Mouse (Mus musculus) gastrocnemius, postnatal 14 days (tissue): ENCODE results near the gene Rab44. TPM values are rescaled to one million over a fixed set of nuclear protein-coding genes. Genes with fewer than 3 reads are reported as not detected.
A peak's percentile ranks its signal among the peaks of the same experiment; 100 is the strongest.
"Not testable (repeated sequence)": the region's sequence is repeated elsewhere in the genome, so short reads cannot be mapped to it uniquely, and the experiment has no call there.

Experiments
- DNase-seq: peaks from one replicate; pipeline ENCODE4 v3.0.0; 2021; ENCODE audit warnings: mixed read lengths
- intact Hi-C: fragments of 180-260 bp; cut with DNase I; formaldehyde crosslinking; loops from one replicate; pipeline ENCODE4 v1.15.1; 2025; ENCODE audit warnings: low total_unique reads
- long read RNA-seq, 2 experiments: library from polyadenylated mRNA; stranded (forward); transcript quantifications; one replicate each; pipeline ENCODE4 v2.0.0; 2021
- total RNA-seq, 2 experiments: library from RNA; stranded (reverse); gene quantifications; 2 replicates each; pipeline ENCODE4 v1.2.3; 2021

The Rab44 gene
- 1 to 10 TPM; 1.2 to 1.6 TPM for total RNA-seq
- long read RNA-seq, experiment 1, partial matches to known transcripts = 0 of 1 reads
- long read RNA-seq, experiment 1, other reads (novel, unspliced or antisense) = 1 of 1 reads
- long read RNA-seq, experiment 2, partial matches to known transcripts = 0 of 1 reads
- long read RNA-seq, experiment 2, other reads (novel, unspliced or antisense) = 1 of 1 reads

DNA sequence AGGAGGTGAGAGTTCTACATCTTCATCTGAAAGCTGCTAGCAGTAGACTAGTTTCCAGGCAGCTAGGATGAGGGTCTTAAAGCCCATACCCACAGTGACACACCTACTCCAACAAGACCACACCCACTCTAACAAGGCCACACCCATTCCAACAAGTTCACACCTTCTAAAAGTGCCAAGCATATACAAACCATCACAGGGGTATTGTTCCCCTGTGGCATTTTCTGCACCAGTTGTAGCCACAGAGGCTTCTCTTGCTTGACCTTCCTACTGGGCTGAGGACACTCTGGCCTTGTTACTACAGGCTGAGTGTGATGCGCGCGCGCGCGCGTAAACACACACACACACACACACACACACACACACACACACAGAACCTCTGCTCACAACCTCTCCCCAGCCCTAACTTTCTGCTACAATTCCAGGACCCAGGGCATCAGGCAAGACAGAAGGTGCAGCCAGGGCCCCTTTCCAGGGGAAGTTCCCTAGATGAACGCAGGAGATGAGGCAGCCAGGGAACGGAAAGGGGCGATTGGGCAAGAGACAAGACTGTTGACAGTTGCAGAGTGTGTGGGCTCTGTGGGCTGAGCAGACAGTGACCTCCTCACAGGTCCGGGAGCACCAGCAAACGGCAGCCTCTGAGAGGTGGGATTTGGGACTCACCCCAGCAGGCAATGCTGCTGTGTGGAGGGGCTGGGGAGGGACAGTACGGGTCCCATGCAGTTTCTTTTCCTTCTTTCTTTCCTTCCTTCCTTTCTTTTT is at the start of gene Rab44:
TSS of gene Rab44 (plus strand) at position 555 of the 762 bp plus-strand sequence.
- no peak for DNase-seq
- intact Hi-C loops = loop anchor here (5.0 kb wide), 1 partner anchor 39 kb away; no protein-coding TSS in a partner anchor

DNA sequence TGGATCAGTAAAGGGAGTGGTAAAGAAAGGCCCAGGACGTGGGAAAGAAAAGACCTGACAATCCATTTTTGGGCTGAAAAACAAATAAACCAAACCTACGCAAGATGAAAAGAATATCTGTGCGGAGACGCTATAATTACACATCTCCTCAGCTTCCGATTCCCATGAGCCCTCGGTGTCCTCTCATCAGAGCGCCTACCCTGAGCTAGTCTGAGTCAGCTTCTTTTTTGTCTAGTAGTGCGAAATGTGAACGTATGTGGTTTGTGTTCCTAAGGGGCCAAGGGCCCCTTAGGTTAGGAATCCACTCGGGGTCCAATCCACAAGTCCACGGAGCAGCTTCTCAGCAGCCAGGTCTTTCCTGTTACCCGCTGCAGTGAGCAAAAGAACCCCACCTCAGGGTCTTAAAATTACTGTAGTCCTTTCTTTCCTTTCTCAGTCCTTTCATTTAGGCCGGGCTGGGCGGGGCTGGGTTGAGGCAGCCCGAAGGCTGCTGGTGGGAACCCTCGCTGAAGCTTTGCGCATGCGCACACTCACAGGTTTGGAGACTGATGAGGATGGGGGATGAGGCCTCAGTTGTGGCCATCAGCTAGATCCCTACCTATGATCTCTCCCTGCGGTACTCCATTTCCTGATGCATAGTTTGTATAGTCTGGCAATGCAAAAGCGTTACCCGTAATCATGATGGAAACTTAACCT is 48.6 kb upstream of the Rab44 start:
- no peak for DNase-seq
- intact Hi-C loops = no loop called here

DNA sequence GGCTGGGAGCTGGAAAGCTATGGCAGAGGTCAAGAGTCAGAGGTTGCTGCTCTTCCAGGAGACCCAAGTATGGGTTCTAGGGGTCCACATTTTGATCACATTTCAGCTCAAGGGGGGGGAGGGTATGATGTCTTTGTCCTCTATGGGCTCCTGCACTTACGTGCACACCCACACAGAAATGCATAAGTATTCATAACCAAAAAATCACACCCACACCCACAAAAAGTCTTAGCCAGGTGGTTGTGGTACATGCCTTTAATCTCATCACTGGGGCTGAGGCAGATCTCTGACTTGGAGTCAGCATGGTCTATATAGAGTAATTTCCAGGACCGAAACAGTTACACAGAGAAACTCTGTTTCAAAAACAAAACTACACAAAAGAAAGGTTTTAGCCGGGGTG is 48.0 kb upstream of the Rab44 start:
- intact Hi-C loops = no loop called here
- DNase-seq = no peak

DNA sequence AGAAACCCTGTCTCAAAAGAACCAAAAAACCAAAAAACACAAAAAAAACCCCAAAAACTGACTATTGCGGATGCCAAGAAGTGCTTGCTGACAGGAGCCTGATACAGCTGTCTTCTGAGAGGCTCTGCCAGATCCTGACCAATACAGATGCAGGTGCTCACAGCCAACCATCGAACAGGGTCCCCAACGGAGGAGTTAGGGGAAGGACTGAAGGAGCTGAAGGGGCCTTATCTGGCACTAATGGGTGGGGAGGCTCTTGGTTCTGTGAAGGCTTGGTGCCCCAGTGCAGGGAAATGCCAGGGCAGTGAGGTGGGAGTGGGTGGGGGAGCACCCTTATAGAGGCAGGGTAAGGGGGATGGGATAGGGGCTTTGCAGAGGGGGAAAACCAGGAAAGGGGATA is 46.5 kb upstream of the Rab44 start:
- intact Hi-C loops, DNase-seq: not testable (repeated sequence)

DNA sequence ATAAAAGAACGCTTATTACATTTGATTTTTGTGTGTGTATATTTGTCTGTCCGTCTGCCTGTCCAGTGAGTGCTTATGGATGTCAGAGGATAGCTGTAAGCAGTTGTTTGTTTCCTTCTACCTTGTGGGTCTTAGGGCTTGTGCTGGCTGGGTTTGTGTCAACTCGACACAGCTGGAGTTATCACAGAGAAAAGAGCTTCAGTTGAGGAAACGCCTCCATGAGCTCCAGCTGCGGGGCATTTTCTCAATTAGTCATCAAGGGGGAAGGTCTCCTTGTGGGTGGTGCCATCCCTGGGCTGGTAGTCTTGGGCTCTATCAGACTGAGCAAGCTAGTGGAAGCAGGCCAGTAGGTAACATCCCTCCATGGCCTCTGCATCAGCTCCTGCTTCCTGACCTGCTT is 46.1 kb upstream of the Rab44 start:
- intact Hi-C loops = no loop called here
- DNase-seq = no peak

DNA sequence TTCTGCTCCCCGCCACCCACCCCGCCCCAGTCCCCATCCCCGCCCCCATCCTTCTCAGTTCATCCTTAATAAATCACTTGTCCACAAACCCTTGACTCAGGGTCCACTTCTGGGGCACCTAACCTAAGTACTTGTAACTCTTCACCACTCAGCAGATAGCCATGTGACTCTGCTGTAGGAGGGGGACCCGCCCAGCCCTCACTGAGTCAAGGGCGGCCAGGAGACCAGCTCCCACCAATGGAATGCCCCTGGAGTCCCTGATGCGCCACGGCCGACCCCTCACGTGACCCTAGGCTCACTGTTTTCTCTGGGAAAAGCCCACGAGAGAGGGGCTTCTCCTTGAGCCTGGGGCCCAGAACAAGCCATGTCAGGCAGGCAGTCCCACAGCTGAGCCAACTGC is 44.9 kb upstream of the Rab44 start:
- no peak for DNase-seq
- intact Hi-C loops = no loop called here

DNA sequence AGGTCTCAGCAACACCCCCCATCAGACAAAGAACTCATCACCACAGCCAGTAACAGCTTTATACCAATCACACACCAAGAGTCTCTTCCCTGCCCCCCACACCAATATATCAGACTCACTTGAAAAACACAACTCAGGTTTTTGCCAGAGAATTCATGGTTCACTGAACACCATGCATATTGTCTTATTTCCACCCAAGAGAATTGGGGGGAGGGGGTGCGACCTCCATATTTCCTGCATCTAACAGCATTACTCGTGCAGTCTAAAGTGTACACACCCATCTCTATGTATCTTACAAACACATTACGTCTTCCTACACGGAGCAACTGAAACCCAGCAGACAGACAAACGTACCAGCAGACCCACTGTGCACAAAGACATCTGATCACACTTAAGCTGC is 42.1 kb upstream of the Rab44 start:
- DNase-seq = no peak
- intact Hi-C loops = no loop called here

DNA sequence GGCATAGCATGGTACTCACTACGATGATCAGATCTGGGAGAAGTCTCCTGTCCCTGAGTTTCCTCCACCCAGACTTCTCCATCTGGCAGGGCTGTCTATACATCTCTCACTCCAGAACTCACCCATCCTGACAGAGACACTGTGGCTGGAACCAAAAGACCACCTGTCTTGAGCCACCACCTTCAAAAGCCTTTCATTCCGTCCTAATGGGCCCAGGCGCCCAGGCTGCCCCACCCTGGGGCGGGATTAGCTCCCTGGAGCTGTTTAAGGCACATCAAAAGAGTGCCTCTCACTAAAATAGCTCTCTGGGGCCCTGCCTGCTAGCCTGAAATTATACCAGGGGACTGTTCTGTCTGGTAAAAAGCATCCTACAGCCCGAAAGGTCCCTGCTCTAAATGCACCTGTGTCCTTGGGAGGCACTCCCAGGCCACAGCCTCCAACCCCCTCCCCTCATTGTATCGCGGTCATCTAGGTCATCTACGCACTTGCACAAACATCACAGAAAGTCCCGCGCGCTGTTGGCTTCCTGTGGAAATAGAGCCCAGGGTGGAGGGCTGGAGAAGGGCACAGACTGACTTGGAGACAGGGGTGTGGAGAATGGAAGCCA is 41.1 kb upstream of the Rab44 start:
- intact Hi-C loops = no loop called here
- DNase-seq = no peak

GRCm38 (mm10) chr17:29073313-29073712 is 40.6 kb upstream of the Rab44 start:
- intact Hi-C loops = no loop called here
- DNase-seq = no peak

DNA sequence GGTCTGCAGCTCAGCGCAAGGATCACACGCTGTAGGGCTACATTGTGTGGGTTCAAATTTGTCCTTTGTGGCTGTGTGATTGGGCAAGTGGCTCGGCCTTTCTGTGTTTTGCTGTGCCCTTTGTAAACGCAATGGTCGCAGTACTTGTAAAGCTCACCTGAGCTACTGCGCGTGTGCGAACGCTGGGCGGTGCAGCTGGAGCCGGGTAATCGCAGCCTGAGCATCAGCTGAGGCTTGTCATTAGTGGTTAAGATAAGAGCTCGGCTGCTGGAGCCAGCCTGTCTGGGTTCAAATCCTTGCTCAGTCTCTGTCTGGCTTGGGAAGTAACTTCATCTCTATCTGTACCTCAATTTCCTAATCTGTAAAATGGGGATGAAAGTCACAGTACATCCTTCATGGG is 39.9 kb upstream of the Rab44 start:
- intact Hi-C loops = no loop called here
- no peak for DNase-seq

DNA sequence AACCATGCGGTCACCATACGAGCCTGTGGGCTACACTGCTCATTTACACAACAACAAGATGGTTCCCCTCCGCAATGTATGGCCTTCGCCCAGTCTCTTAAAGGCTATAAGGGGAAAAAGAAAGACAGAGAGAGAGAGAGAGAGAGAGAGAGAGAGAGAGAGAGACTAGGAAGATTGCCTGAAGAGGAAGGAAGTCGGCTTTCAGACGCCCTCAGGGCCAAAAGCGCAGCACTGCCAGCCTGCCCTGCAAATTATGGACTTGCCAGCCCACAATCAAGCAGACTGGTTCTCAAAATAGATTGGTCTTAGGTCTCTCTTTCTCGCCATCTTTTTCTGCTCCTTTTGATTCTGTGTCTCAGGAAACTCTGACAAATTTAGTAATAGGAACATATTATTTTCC is 37.7 kb upstream of the Rab44 start:
- intact Hi-C loops = no loop called here
- no peak for DNase-seq

DNA sequence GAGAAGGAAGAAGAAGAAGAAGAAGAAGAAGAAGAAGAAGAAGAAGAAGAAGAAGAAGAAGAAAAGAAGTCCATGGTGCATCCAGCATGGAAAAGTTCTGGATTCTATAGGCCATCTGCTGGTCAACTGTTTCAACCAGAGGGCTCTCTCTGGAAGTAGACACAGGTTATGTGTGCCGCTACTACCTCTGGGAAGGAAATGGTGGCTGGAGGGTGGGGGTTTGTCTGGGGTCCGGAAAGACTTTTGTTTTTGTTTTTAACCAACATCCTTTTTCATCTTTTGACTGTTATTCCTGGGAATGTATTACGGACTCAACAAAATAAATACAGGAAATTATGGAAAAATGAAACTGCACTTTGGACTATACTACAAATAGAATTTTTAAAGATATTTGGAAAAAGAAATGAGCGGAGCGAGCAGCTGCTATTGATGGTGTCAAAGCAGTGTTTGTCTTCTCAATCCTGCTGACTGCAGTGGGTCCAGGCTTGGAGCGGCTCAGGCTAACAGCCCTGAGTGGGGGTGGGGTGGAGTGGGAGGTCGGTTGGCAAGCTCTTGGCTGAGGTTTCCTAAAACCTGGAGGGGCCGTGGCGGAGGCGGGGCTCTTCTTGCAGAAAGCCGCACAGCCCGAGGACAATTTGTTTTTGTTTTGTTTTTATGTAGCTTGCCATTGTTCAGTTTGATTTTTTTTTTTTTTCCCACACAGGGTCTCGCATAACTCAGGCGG is 36.0 kb upstream of the Rab44 start:
- peak; percentile 67 for DNase-seq
- intact Hi-C loops = no loop called here

- DNase-seq = peak; percentile 85
- intact Hi-C loops = no loop called here
Measured at GRCm38 (mm10) chr17:29078519-29079383, 35.2 kb upstream of the Rab44 start.

GRCm38 (mm10) chr17:29080758-29081617 is 33.0 kb upstream of the Rab44 start:
- DNase-seq = no peak
- intact Hi-C loops = no loop called here

DNA sequence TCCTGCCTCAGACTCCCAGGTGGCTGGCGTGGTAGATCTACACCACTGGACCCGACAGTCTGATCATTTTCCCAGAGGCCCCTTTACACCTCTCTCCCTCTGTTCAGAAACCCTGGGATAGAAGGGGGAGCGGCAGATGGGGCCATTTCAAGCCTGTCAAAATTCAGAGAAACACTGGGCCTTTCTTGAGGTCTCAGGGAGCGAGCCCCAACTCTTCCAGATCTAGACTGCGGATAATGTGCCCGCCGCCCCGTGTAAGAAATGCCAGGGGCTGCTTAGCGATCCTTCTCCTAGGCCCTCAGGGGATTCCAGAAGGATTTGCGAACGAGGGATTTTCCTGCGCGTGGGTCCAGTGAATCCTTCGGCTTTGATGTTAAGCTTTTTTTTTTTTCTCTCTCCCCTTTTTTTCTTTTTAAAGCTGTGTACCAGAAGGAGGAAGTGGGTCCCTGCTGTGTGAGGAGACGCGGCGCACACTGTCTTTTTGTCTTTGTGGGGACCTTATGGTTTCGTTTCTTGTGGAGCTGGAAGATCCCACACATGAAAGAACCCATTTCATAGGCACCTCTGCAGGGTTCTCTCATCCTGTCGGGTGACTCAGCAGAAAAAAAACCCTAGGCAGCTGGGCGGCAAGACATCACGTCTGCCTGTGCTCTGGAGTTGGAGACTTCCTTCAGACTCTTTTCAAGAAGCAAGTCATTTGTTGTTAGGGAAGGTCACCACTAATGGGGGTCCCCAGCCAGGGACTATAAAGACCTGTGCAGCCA is 32.1 kb upstream of the Rab44 start:
- no peak for DNase-seq
- intact Hi-C loops = no loop called here

DNA sequence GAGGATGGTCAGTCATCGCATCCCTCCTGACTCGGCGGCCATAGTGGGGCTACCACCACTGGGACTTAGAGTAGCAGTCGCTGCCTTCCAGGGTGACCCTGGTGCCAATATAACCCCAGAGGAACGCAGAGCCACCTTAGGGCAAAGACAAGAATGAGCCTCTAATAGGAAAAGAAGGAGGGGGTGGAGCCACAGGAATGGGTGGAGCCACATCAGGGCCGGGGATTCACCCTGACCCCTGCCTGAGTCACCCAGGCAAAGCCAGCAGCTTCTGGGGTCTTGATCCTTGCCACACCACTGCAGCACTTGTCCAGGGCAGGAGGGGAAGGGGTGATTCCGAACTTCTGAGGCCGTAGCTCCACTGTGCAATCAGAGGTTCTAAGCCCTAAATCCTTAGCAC is 30.4 kb upstream of the Rab44 start:
- DNase-seq = no peak
- intact Hi-C loops = no loop called here

- DNase-seq = no peak
- intact Hi-C loops = no loop called here
Measured at GRCm38 (mm10) chr17:29084656-29085055, 29.3 kb upstream of the Rab44 start.
